Mouse (Mus musculus): ENCODE data around the gene Fam167b. TPM values are rescaled to one million over a fixed set of nuclear protein-coding genes. Genes with fewer than 3 reads are reported as not detected.
"Not testable (repeated sequence)": the region's sequence is repeated elsewhere in the genome, so short reads cannot be mapped to it uniquely, and the experiment has no call there.

Gene Fam167b
- polyA plus RNA-seq, 1 experiment, result 9.0 TPM

GRCm38 (mm10) chr4:129550295-129550694, 28.1 kb downstream of the Fam167b start:
- Histone ChIP-seq H3K4me1 (ENCODE audit: control insufficient read depth, insufficient read depth, low read length) (no peaks in the 10 kb centered on the region), H3K4me3 (replicated peaks; ENCODE audit: control insufficient read depth, low read depth, low read length) (no peak overlapping the region), H3K27ac (ENCODE audit: control insufficient read depth, insufficient read depth, low read depth, low read length, poor library complexity) (no peak overlapping the region)
- 82% methylated on average over 1 of the region's 1 CpGs for WGBS
- TF ChIP-seq POLR2A (IDR thresholded peaks at IDR 0.05; ENCODE audit: borderline replicate concordance, control insufficient read depth, low read depth, low read length) (no peak), CTCF (IDR thresholded peaks at IDR 0.05; ENCODE audit: control insufficient read depth, insufficient read depth, low read length) (no peak)

GRCm38 (mm10) chr4:129549306-129549705, 29.0 kb downstream of the Fam167b start:
- TF ChIP-seq POLR2A (IDR thresholded peaks at IDR 0.05; ENCODE audit: borderline replicate concordance, control insufficient read depth, low read depth, low read length), result no peak
- TF ChIP-seq CTCF (IDR thresholded peaks at IDR 0.05; ENCODE audit: control insufficient read depth, insufficient read depth, low read length), result 0 out of 2 replicates have a peak, but pooled peaks have one; percentile 1
- 67% methylated on average over 2 of the region's 2 CpGs for WGBS
- no peaks in the 10 kb centered on the region for H3K4me1 ChIP-seq (ENCODE audit: control insufficient read depth, insufficient read depth, low read length)
- no peak overlapping the region for H3K4me3 ChIP-seq (replicated peaks; ENCODE audit: control insufficient read depth, low read depth, low read length)
- no peak overlapping the region for H3K27ac ChIP-seq (ENCODE audit: control insufficient read depth, insufficient read depth, low read depth, low read length, poor library complexity)

GRCm38 (mm10) chr4:129547631-129548030, 30.7 kb downstream of the Fam167b start:
- not testable (repeated sequence) for H3K4me3 ChIP-seq (replicated peaks; ENCODE audit: control insufficient read depth, low read depth, low read length); H3K4me1 ChIP-seq (ENCODE audit: control insufficient read depth, insufficient read depth, low read length); H3K27ac ChIP-seq (ENCODE audit: control insufficient read depth, insufficient read depth, low read depth, low read length, poor library complexity)
- WGBS, result 77% methylated on average over 4 of the region's 4 CpGs

- Histone ChIP-seq H3K27ac (ENCODE audit: control insufficient read depth, insufficient read depth, low read depth, low read length, poor library complexity) (no peak overlapping the region), H3K4me1 (ENCODE audit: control insufficient read depth, insufficient read depth, low read length) (no peaks in the 10 kb centered on the region; the same call in 1 of the 2 replicates), H3K4me3 (replicated peaks; ENCODE audit: control insufficient read depth, low read depth, low read length) (no peak overlapping the region)
- TF ChIP-seq CTCF (IDR thresholded peaks at IDR 0.05; ENCODE audit: control insufficient read depth, insufficient read depth, low read length) (no peak), POLR2A (IDR thresholded peaks at IDR 0.05; ENCODE audit: borderline replicate concordance, control insufficient read depth, low read depth, low read length) (no peak)
- WGBS, result 91% methylated on average over 4 of the region's 4 CpGs
These were observed 34.2 kb downstream of the Fam167b start for GRCm38 (mm10) chr4:129544106-129544505.

GRCm38 (mm10) chr4:129542592-129543141, 35.7 kb downstream of the Fam167b start, which contains the start of gene Hdac1:
TSS of gene Hdac1 (minus strand) at chr4:129542713.
- H3K4me1 ChIP-seq (ENCODE audit: control insufficient read depth, insufficient read depth, low read length), result no peaks in the 10 kb centered on the region; the same call in 1 of the 2 replicates
- TF ChIP-seq CTCF (IDR thresholded peaks at IDR 0.05; ENCODE audit: control insufficient read depth, insufficient read depth, low read length) (no peak), POLR2A (IDR thresholded peaks at IDR 0.05; ENCODE audit: borderline replicate concordance, control insufficient read depth, low read depth, low read length) (peak; percentile 57; the same call in 1 of the 2 replicates)
- 1% methylated on average over 46 of the region's 46 CpGs for WGBS
- H3K27ac ChIP-seq (ENCODE audit: control insufficient read depth, insufficient read depth, low read depth, low read length, poor library complexity), result peak within 1 kb of the TSS; percentile 85
- H3K4me3 ChIP-seq (replicated peaks; ENCODE audit: control insufficient read depth, low read depth, low read length), result peak within 1 kb of the TSS; percentile 94

- Histone ChIP-seq H3K4me3 (replicated peaks; ENCODE audit: control insufficient read depth, low read depth, low read length) (peak overlapping the region; percentile 94), H3K4me1 (ENCODE audit: control insufficient read depth, insufficient read depth, low read length) (no peaks in the 10 kb centered on the region; the same call in 1 of the 2 replicates), H3K27ac (ENCODE audit: control insufficient read depth, insufficient read depth, low read depth, low read length, poor library complexity) (peak overlapping the region; percentile 80)
- TF ChIP-seq CTCF (IDR thresholded peaks at IDR 0.05; ENCODE audit: control insufficient read depth, insufficient read depth, low read length) (peak; percentile 20; the same call in 1 of the 2 replicates), POLR2A (IDR thresholded peaks at IDR 0.05; ENCODE audit: borderline replicate concordance, control insufficient read depth, low read depth, low read length) (no peak)
- WGBS, result 1% methylated on average over 30 of the region's 30 CpGs
These were observed 36.3 kb downstream of the Fam167b start for GRCm38 (mm10) chr4:129541868-129542591.

- Histone ChIP-seq H3K27ac (ENCODE audit: control insufficient read depth, insufficient read depth, low read depth, low read length, poor library complexity) (no peak overlapping the region), H3K4me3 (replicated peaks; ENCODE audit: control insufficient read depth, low read depth, low read length) (no peak overlapping the region), H3K4me1 (ENCODE audit: control insufficient read depth, insufficient read depth, low read length) (no peaks in the 10 kb centered on the region; the same call in 1 of the 2 replicates)
- WGBS, result 86% methylated on average over 6 of the region's 6 CpGs
- TF ChIP-seq CTCF (IDR thresholded peaks at IDR 0.05; ENCODE audit: control insufficient read depth, insufficient read depth, low read length) (peak; percentile 62), POLR2A (IDR thresholded peaks at IDR 0.05; ENCODE audit: borderline replicate concordance, control insufficient read depth, low read depth, low read length) (no peak)
These were observed 38.3 kb downstream of the Fam167b start for GRCm38 (mm10) chr4:129540012-129540411.

- not testable (repeated sequence) for H3K4me1 ChIP-seq (ENCODE audit: control insufficient read depth, insufficient read depth, low read length); H3K27ac ChIP-seq (ENCODE audit: control insufficient read depth, insufficient read depth, low read depth, low read length, poor library complexity); H3K4me3 ChIP-seq (replicated peaks; ENCODE audit: control insufficient read depth, low read depth, low read length)
- WGBS, result 86% methylated on average over 6 of the region's 6 CpGs
These were observed 49.4 kb downstream of the Fam167b start for GRCm38 (mm10) chr4:129528901-129529300.

Other genes starting within 250 kb of the Fam167b start
- gene Rbbp4, start 243.2 kb downstream of the Fam167b start, polyA plus RNA-seq (2011; ENCODE audit: insufficient read depth, insufficient read length, low replicate concordance, missing spikeins), result 178 and 215 TPM in 2 replicates
- gene Zbtb8os, start 242.9 kb downstream of the Fam167b start, polyA plus RNA-seq (2011; ENCODE audit: insufficient read depth, insufficient read length, low replicate concordance, missing spikeins), result 22.7 and 62.2 TPM in 2 replicates
- 1.3 and 4.9 TPM in 2 replicates for gene Zbtb8a, start 200.4 kb downstream of the Fam167b start, polyA plus RNA-seq (2011; ENCODE audit: insufficient read depth, insufficient read length, low replicate concordance, missing spikeins)
- gene Zbtb8b, start 137.7 kb downstream of the Fam167b start, polyA plus RNA-seq (2011; ENCODE audit: insufficient read depth, insufficient read length, low replicate concordance, missing spikeins), result not detected in 2 replicates
- gene Bsdc1, start 117.0 kb downstream of the Fam167b start, polyA plus RNA-seq (2011; ENCODE audit: insufficient read depth, insufficient read length, low replicate concordance, missing spikeins), result 96.2 and 127 TPM in 2 replicates
- gene Tssk3, start 87.5 kb downstream of the Fam167b start, polyA plus RNA-seq (2011; ENCODE audit: insufficient read depth, insufficient read length, low replicate concordance, missing spikeins), result not detected in 2 replicates
- 2.8 TPM in 1 of 2 replicates, not detected in the other for gene Fam229a, start 87.4 kb downstream of the Fam167b start, polyA plus RNA-seq (2011; ENCODE audit: insufficient read depth, insufficient read length, low replicate concordance, missing spikeins)
- 14.6 and 53.8 TPM in 2 replicates for gene Marcksl1, start 65.0 kb downstream of the Fam167b start, polyA plus RNA-seq (2011; ENCODE audit: insufficient read depth, insufficient read length, low replicate concordance, missing spikeins)
- gene Hdac1, start 35.8 kb downstream of the Fam167b start, polyA plus RNA-seq (2011; ENCODE audit: insufficient read depth, insufficient read length, low replicate concordance, missing spikeins), result 78.4 and 100 TPM in 2 replicates
- 10.2 and 17.8 TPM in 2 replicates for gene Lck, start 4.9 kb downstream of the Fam167b start, polyA plus RNA-seq (2011; ENCODE audit: insufficient read depth, insufficient read length, low replicate concordance, missing spikeins)
- 105 and 123 TPM in 2 replicates for gene Eif3i, start 22.1 kb upstream of the Fam167b start, polyA plus RNA-seq (2011; ENCODE audit: insufficient read depth, insufficient read length, low replicate concordance, missing spikeins)
- gene Tmem234, start 22.1 kb upstream of the Fam167b start, polyA plus RNA-seq (2011; ENCODE audit: insufficient read depth, insufficient read length, low replicate concordance, missing spikeins), result 71.2 and 118 TPM in 2 replicates
- gene Dcdc2b, start 35.7 kb upstream of the Fam167b start, polyA plus RNA-seq (2011; ENCODE audit: insufficient read depth, insufficient read length, low replicate concordance, missing spikeins), result 3.5 and 12.6 TPM in 2 replicates
- gene Iqcc, start 40.5 kb upstream of the Fam167b start, polyA plus RNA-seq (2011; ENCODE audit: insufficient read depth, insufficient read length, low replicate concordance, missing spikeins), result 11.1 and 11.6 TPM in 2 replicates
- gene Ccdc28b, start 45.4 kb upstream of the Fam167b start, polyA plus RNA-seq (2011; ENCODE audit: insufficient read depth, insufficient read length, low replicate concordance, missing spikeins), result 42.2 and 75.8 TPM in 2 replicates
- 22.8 and 43.7 TPM in 2 replicates for gene Txlna, start 62.5 kb upstream of the Fam167b start, polyA plus RNA-seq (2011; ENCODE audit: insufficient read depth, insufficient read length, low replicate concordance, missing spikeins)
- gene Kpna6, start 94.2 kb upstream of the Fam167b start, polyA plus RNA-seq (2011; ENCODE audit: insufficient read depth, insufficient read length, low replicate concordance, missing spikeins), result 8.6 and 19.2 TPM in 2 replicates
- gene Tmem39b, start 118.3 kb upstream of the Fam167b start, polyA plus RNA-seq (2011; ENCODE audit: insufficient read depth, insufficient read length, low replicate concordance, missing spikeins), result 3.7 and 9.3 TPM in 2 replicates
- 33.6 and 40.4 TPM in 2 replicates for gene Khdrbs1, start 163.8 kb upstream of the Fam167b start, polyA plus RNA-seq (2011; ENCODE audit: insufficient read depth, insufficient read length, low replicate concordance, missing spikeins)
- gene Ptp4a2, start 232.7 kb upstream of the Fam167b start, polyA plus RNA-seq (2011; ENCODE audit: insufficient read depth, insufficient read length, low replicate concordance, missing spikeins), result 70.4 and 92.1 TPM in 2 replicates

Data from bone marrow, adult 2 months (tissue).